Mouse (Mus musculus): ENCODE measurements at regions not wholly inside any gene's neighbourhood (a gene's known extent, or its start where the extent isn't known, plus 50 kb on each side); places are given as distances from the start of the nearest gene placed in this dataset.
A peak's percentile ranks its signal among the peaks of the same experiment; 100 is the strongest.

- no peak overlapping the region for H3K4me3 ChIP-seq (ENCODE audit: low read depth, low read length)
- H3K27ac ChIP-seq (ENCODE audit: insufficient read depth, low read length), result no peak overlapping the region
These were observed 133.8 kb downstream of the Plpp3 start for GRCm38 (mm10) chr4:105290847-105291475.

GRCm38 (mm10) chr4:105291503-105291902, 134.4 kb downstream of the Plpp3 start:
- TF ChIP-seq EP300 (IDR thresholded peaks at IDR 0.05; ENCODE audit: insufficient read depth, low read depth, low read length) (no peak), POLR2A (IDR thresholded peaks at IDR 0.05; ENCODE audit: insufficient read depth, low read length) (no peak), CTCF (IDR thresholded peaks at IDR 0.05; ENCODE audit: low read depth, low read length) (no peak)
- peaks cover 9% of the 10 kb centered on the region for H3K4me1 ChIP-seq (ENCODE audit: control insufficient read depth, insufficient read depth, low read length)
- H3K27ac ChIP-seq (ENCODE audit: insufficient read depth, low read length), result no peak overlapping the region

More at GRCm38 (mm10) chr4:105290847-105291475, 133.8 kb downstream of the Plpp3 start:
- H3K9me3 ChIP-seq (replicated peaks; ENCODE audit: control insufficient read depth, insufficient read depth, low read length, poor library complexity, severe bottlenecking), result no peaks in the 10 kb centered on the region
- no peaks in the 10 kb centered on the region for H3K27me3 ChIP-seq (ENCODE audit: control insufficient read depth, insufficient read depth, low read length, poor library complexity, severe bottlenecking)
- TF ChIP-seq POLR2A (IDR thresholded peaks at IDR 0.05; ENCODE audit: insufficient read depth, low read length) (no peak), EP300 (IDR thresholded peaks at IDR 0.05; ENCODE audit: insufficient read depth, low read depth, low read length) (no peak), CTCF (IDR thresholded peaks at IDR 0.05; ENCODE audit: low read depth, low read length) (no peak)
- H3K36me3 ChIP-seq (ENCODE audit: control insufficient read depth, insufficient read depth, low read length, poor library complexity, severe bottlenecking), result no peaks in the 10 kb centered on the region
- no peak overlapping the region for H3K9ac ChIP-seq (ENCODE audit: low read depth, poor library complexity, severe bottlenecking)
- peaks cover 9% of the 10 kb centered on the region for H3K4me1 ChIP-seq (ENCODE audit: control insufficient read depth, insufficient read depth, low read length)

DNA sequence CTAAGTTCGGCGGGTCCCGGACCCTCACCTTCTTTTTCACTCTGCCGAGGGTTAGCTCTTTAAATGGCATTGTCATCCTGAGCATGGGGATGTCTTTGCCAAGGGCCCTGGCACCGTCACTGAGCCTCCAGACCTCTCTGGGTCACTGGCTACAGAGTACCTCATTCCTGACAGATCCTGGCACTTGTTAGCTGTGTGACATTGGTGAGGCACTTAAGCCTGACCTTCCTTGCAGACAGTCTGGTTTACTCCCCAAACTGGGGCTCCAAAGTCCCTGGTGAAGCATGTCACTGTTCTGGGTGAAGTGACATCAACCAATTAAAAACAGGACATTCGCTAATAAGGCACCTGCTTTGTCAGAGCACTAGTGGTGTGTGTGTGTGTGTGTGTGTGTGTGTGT, 142.2 kb downstream of the Plpp3 start:
- Histone ChIP-seq H3K27ac (ENCODE audit: insufficient read depth, low read length) (no peak overlapping the region), H3K4me3 (ENCODE audit: low read depth, low read length) (peak overlapping the region; percentile 22), H3K9me3 (replicated peaks; ENCODE audit: control insufficient read depth, insufficient read depth, low read length, poor library complexity, severe bottlenecking) (no peaks in the 10 kb centered on the region), H3K4me1 (ENCODE audit: control insufficient read depth, insufficient read depth, low read length) (no peaks in the 10 kb centered on the region), H3K36me3 (ENCODE audit: control insufficient read depth, insufficient read depth, low read length, poor library complexity, severe bottlenecking) (no peaks in the 10 kb centered on the region), H3K9ac (ENCODE audit: low read depth, poor library complexity, severe bottlenecking) (no peak overlapping the region), H3K27me3 (ENCODE audit: control insufficient read depth, insufficient read depth, low read length, poor library complexity, severe bottlenecking) (no peaks in the 10 kb centered on the region)
- TF ChIP-seq CTCF (IDR thresholded peaks at IDR 0.05; ENCODE audit: low read depth, low read length), result no peak
- no peak for TF ChIP-seq EP300 (IDR thresholded peaks at IDR 0.05; ENCODE audit: insufficient read depth, low read depth, low read length)
- no peak for TF ChIP-seq POLR2A (IDR thresholded peaks at IDR 0.05; ENCODE audit: insufficient read depth, low read length)

More at GRCm38 (mm10) chr4:105291503-105291902, 134.4 kb downstream of the Plpp3 start:
- H3K4me3 ChIP-seq (ENCODE audit: low read depth, low read length), result no peak overlapping the region
- H3K36me3 ChIP-seq (ENCODE audit: control insufficient read depth, insufficient read depth, low read length, poor library complexity, severe bottlenecking), result no peaks in the 10 kb centered on the region
- no peaks in the 10 kb centered on the region for H3K27me3 ChIP-seq (ENCODE audit: control insufficient read depth, insufficient read depth, low read length, poor library complexity, severe bottlenecking)
- H3K9me3 ChIP-seq (replicated peaks; ENCODE audit: control insufficient read depth, insufficient read depth, low read length, poor library complexity, severe bottlenecking), result no peaks in the 10 kb centered on the region
- H3K9ac ChIP-seq (ENCODE audit: low read depth, poor library complexity, severe bottlenecking), result no peak overlapping the region

DNA sequence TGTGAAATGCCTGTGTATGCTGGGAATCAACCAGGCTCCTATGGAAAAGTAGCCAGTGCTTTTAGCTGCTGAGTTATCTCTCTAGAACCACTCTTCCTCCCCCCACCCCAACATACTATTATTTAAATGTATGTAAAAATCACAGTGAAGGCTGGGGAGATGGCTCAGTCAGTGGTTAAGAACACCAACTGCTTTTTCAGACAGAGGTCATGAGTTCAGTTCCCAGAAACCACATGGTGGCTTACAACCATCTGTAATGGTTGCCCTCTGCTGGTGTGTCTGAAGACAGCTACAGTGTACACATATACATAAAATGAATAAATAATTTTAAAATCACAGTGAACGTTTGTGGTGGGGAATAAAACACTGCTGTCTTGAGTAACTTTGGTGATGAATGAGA, 144.4 kb downstream of the Plpp3 start:
- H3K27ac ChIP-seq (ENCODE audit: insufficient read depth, low read length), result 0 out of 2 replicates have a peak overlapping the region, but pooled peaks have one; percentile 5

DNA sequence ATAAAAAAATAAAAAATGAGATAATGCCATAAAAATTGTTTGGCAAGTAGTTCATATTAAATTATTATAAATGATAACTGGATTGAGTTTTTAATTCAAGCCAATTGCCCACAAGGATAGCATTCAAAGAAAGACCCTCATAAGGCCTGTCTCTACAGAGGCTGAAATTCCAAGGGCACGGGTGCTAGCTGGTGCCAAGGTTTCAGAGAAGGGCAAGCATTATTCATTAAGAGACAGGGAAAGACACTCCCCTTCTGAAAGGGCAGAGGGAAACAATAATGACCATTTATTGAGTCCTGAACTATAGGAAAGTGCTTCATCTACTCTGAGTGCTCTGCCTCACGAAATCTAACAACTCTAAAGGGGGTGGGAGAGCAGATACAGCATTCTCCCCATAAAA, 147.0 kb downstream of the Plpp3 start:
- TF ChIP-seq POLR2A (IDR thresholded peaks at IDR 0.05; ENCODE audit: insufficient read depth, low read length), result no peak
- TF ChIP-seq EP300 (IDR thresholded peaks at IDR 0.05; ENCODE audit: insufficient read depth, low read depth, low read length), result no peak
- TF ChIP-seq CTCF (IDR thresholded peaks at IDR 0.05; ENCODE audit: low read depth, low read length), result no peak
- H3K36me3 ChIP-seq (ENCODE audit: control insufficient read depth, insufficient read depth, low read length, poor library complexity, severe bottlenecking), result no peaks in the 10 kb centered on the region
- no peaks in the 10 kb centered on the region for H3K4me1 ChIP-seq (ENCODE audit: control insufficient read depth, insufficient read depth, low read length)
- no peaks in the 10 kb centered on the region; the same call in 1 of the 2 replicates for H3K9me3 ChIP-seq (replicated peaks; ENCODE audit: control insufficient read depth, insufficient read depth, low read length, poor library complexity, severe bottlenecking)
- H3K4me3 ChIP-seq (ENCODE audit: low read depth, low read length), result no peak overlapping the region
- H3K9ac ChIP-seq (ENCODE audit: low read depth, poor library complexity, severe bottlenecking), result no peak overlapping the region
- H3K27me3 ChIP-seq (ENCODE audit: control insufficient read depth, insufficient read depth, low read length, poor library complexity, severe bottlenecking), result no peaks in the 10 kb centered on the region
- H3K27ac ChIP-seq (ENCODE audit: insufficient read depth, low read length), result no peak overlapping the region

More for the DNA sequence above, 144.4 kb downstream of the Plpp3 start:
- no peak overlapping the region for H3K9ac ChIP-seq (ENCODE audit: low read depth, poor library complexity, severe bottlenecking)
- no peaks in the 10 kb centered on the region for H3K4me1 ChIP-seq (ENCODE audit: control insufficient read depth, insufficient read depth, low read length)
- no peak overlapping the region for H3K4me3 ChIP-seq (ENCODE audit: low read depth, low read length)
- no peaks in the 10 kb centered on the region; the same call in 1 of the 2 replicates for H3K9me3 ChIP-seq (replicated peaks; ENCODE audit: control insufficient read depth, insufficient read depth, low read length, poor library complexity, severe bottlenecking)
- H3K36me3 ChIP-seq (ENCODE audit: control insufficient read depth, insufficient read depth, low read length, poor library complexity, severe bottlenecking), result no peaks in the 10 kb centered on the region
- H3K27me3 ChIP-seq (ENCODE audit: control insufficient read depth, insufficient read depth, low read length, poor library complexity, severe bottlenecking), result no peaks in the 10 kb centered on the region
- no peak for TF ChIP-seq EP300 (IDR thresholded peaks at IDR 0.05; ENCODE audit: insufficient read depth, low read depth, low read length)
- no peak for TF ChIP-seq POLR2A (IDR thresholded peaks at IDR 0.05; ENCODE audit: insufficient read depth, low read length)
- TF ChIP-seq CTCF (IDR thresholded peaks at IDR 0.05; ENCODE audit: low read depth, low read length), result no peak

DNA sequence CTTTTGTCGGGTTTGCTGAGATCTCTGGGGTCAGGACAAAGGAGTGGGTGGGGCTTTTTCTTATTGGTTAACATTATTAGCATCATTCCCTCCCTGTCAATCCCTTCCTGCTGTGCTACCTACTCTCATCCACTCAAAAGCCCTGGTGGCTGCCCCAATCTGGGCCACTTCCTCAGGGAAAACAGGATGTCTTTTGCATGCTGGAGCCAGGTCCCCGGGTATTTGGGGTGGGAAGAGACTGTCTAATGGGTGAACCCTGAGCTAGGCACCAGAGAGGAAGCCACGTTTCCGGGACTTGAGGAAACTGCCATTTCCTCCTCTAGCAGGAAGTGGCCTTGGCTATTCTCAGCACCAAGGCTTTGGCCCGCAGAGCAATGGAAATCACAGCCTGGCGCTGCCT, 148.8 kb downstream of the Plpp3 start:
- no peak overlapping the region for H3K27ac ChIP-seq (ENCODE audit: insufficient read depth, low read length)
- H3K4me3 ChIP-seq (ENCODE audit: low read depth, low read length), result no peak overlapping the region
- no peaks in the 10 kb centered on the region for H3K4me1 ChIP-seq (ENCODE audit: control insufficient read depth, insufficient read depth, low read length)
- H3K9ac ChIP-seq (ENCODE audit: low read depth, poor library complexity, severe bottlenecking), result no peak overlapping the region
- no peaks in the 10 kb centered on the region for H3K36me3 ChIP-seq (ENCODE audit: control insufficient read depth, insufficient read depth, low read length, poor library complexity, severe bottlenecking)
- TF ChIP-seq POLR2A (IDR thresholded peaks at IDR 0.05; ENCODE audit: insufficient read depth, low read length) (no peak), CTCF (IDR thresholded peaks at IDR 0.05; ENCODE audit: low read depth, low read length) (no peak), EP300 (IDR thresholded peaks at IDR 0.05; ENCODE audit: insufficient read depth, low read depth, low read length) (no peak)
- H3K27me3 ChIP-seq (ENCODE audit: control insufficient read depth, insufficient read depth, low read length, poor library complexity, severe bottlenecking), result no peaks in the 10 kb centered on the region
- H3K9me3 ChIP-seq (replicated peaks; ENCODE audit: control insufficient read depth, insufficient read depth, low read length, poor library complexity, severe bottlenecking), result no peaks in the 10 kb centered on the region; the same call in 1 of the 2 replicates

Data from ES-Bruce4 (cell line).